Mouse (Mus musculus): ENCODE data around the gene Itgb7. TPM values are rescaled to one million over a fixed set of nuclear protein-coding genes. Genes with fewer than 3 reads are reported as not detected.

Itgb7 gene
- polyA plus RNA-seq, 1 experiment from 2014 or later: 3.5 TPM

DNA sequence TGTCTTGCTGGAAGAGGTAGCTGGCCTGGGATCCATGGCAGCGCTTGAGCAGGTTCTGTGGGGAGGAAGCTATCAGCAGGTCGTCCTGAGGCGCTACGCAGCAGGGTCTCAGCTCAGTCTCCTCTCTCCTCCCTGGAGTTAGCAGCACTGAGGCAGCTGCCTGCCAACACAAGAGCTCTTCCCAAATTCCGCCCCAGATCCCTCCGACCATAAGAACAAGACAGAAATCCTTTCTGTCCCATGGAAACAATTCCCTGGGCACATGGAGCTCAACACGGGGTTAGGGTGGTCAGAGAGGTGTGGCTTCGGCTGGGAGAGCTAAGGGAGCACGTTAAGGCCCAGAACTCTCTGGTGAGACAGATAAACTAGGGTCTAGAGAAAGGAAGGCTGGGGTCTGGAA is 52.6 kb downstream of the Itgb7 start:
- no peaks in the 10 kb centered on the region for H3K36me3 ChIP-seq (ENCODE audit: inconsistent target)
- no peak overlapping the region for H3K27ac ChIP-seq
- H3K79me2 ChIP-seq (ENCODE audit: inconsistent target): no peaks in the 10 kb centered on the region
- H3K4me3 ChIP-seq (ENCODE audit: inconsistent target): no peak overlapping the region
- WGBS (ENCODE audit: missing documents): 93% methylated on average over 9 of the region's 9 CpGs

DNA sequence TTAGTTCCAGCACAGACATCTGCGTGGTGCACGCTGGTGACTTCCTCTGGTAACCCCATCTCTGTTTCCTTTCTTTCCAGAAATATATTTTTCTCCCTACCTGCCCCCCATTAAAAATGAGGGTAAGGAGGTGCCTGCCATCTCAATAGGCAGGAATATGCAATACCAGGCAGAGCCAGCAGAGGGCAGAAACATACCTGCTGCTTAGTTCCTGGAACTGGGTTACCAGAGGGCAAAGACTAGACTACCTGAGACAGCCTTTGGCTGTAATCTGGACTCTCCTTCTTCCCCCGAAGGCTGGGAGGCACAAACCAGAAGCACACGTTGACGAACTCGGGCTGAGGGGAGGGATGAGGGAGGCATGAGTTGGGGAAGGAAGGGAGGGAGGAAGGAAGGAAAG is 53.5 kb downstream of the Itgb7 start:
- H3K4me3 ChIP-seq (ENCODE audit: inconsistent target): no peak overlapping the region
- no peak overlapping the region for H3K27ac ChIP-seq
- 14% methylated on average over 6 of the region's 6 CpGs for WGBS (ENCODE audit: missing documents)
- H3K79me2 ChIP-seq (ENCODE audit: inconsistent target): no peaks in the 10 kb centered on the region
- no peaks in the 10 kb centered on the region for H3K36me3 ChIP-seq (ENCODE audit: inconsistent target)

DNA sequence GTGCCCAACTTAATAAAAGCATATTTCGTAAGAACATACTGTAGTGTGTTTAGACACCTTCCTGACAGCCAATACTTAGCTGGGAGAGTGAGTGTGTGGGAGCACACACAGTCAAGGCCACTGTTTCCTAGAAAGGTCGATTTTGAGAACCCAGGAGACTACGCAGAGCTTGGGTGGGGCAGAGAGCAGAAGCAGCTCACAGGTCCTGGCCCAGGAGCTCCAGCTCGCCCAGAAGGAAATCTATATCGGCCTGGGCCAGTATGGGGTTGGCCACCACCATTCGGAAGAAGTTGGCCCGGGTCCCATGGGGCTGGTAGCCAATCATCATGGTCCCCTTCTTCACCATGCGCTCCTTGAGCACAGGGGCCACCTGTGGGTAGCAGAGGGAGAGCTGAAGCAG is 54.3 kb downstream of the Itgb7 start:
- Histone ChIP-seq H3K4me3 (ENCODE audit: inconsistent target) (no peak overlapping the region), H3K36me3 (ENCODE audit: inconsistent target) (no peaks in the 10 kb centered on the region), H3K79me2 (ENCODE audit: inconsistent target) (no peaks in the 10 kb centered on the region), H3K27ac (no peak overlapping the region)
- WGBS (ENCODE audit: missing documents): 94% methylated on average over 8 of the region's 8 CpGs

DNA sequence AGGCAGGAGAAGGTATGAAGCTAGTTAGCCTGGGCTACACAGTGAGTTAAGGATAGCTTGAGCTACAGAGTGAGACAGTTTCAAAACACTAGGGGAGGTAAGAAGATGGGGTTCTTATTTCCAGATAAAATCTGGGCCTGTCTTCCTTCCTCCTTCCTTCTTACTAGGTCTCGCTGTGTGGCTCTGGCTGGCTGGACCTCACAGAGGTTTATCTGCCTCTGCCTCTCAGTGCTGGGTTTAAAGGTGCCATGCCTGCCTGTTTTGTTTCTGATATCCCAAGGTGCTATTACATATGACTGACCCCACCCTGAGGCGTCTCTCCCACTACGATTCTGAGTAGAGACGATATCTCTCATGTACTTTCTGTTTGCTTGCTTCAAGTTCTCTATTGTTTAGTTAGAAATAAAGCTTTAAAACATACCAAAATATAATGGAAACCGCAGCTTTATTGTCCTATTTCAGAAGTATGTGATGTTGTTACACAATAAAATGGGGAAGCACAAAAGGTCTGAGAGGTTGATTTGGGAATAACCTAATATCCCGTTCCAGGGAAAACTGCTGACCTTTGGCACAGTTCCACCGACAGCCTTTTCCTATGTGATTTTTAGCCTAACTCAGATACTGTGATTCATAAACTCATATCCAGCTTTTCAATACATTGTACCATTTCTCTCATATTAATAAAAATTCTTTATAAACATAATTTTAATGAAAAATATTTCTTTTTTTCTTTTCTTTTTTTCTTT is 55.0 kb downstream of the Itgb7 start:
- WGBS (ENCODE audit: missing documents): 89% methylated on average over 7 of the region's 7 CpGs
- Histone ChIP-seq H3K27ac (no peak overlapping the region), H3K4me3 (ENCODE audit: inconsistent target) (no peak overlapping the region), H3K79me2 (ENCODE audit: inconsistent target) (no peaks in the 10 kb centered on the region), H3K36me3 (ENCODE audit: inconsistent target) (no peaks in the 10 kb centered on the region)

DNA sequence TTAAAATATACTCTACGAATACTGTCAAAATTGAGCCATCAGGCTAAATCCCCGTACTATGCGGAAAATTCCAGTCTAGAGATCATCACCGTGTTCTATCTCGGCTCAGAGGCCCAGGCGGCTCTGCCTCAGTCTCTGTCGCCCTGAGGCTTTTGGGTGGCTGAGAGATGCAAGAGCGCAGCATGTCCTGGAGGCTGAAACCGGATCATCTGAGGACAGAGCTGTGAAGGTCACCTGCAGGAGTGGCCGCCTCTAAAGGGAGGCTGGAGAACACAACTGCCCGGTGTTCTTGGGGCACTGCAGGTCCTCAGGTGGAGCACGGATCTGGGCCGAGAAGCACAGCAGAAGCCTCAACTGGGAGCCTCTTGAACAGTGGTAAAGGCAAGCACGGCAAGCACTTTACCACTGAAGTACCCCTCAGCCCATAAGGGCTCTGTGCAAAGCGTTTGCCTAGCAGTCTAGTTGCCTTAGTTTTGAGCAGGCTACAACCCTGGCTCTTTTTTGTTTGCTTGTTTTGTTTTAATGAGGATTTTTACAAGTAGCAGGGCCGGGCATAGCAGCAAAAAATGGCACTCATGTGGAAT is 55.9 kb downstream of the Itgb7 start:
- WGBS (ENCODE audit: missing documents): 97% methylated on average over 16 of the region's 16 CpGs
- no peaks in the 10 kb centered on the region for H3K36me3 ChIP-seq (ENCODE audit: inconsistent target)
- H3K27ac ChIP-seq: no peak overlapping the region
- H3K79me2 ChIP-seq (ENCODE audit: inconsistent target): no peaks in the 10 kb centered on the region
- no peak overlapping the region for H3K4me3 ChIP-seq (ENCODE audit: inconsistent target)

DNA sequence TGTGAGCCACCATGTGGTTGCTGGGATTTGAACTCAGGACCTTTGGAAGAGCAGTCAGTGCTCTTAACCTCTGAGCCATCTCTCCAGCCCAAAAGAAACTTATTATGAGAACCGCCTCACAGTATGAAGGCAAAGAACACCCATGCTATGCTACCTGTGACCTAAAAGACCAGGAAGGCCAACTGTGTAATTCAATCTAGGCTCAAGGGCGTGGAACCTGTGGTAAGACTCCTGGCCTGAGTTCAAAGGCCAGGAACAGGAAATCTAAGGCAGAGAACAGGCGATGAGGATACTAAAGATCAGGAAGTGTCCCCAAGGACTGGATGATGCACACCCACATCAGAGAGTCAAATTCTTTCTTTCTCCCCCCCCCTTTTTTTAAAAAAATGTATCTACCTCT is 58.2 kb downstream of the Itgb7 start:
- 79% methylated on average over 3 of the region's 3 CpGs for WGBS (ENCODE audit: missing documents)
- no peaks in the 10 kb centered on the region for H3K36me3 ChIP-seq (ENCODE audit: inconsistent target)
- H3K79me2 ChIP-seq (ENCODE audit: inconsistent target): no peaks in the 10 kb centered on the region
- no peak overlapping the region for H3K4me3 ChIP-seq (ENCODE audit: inconsistent target)
- H3K27ac ChIP-seq: no peak overlapping the region

DNA sequence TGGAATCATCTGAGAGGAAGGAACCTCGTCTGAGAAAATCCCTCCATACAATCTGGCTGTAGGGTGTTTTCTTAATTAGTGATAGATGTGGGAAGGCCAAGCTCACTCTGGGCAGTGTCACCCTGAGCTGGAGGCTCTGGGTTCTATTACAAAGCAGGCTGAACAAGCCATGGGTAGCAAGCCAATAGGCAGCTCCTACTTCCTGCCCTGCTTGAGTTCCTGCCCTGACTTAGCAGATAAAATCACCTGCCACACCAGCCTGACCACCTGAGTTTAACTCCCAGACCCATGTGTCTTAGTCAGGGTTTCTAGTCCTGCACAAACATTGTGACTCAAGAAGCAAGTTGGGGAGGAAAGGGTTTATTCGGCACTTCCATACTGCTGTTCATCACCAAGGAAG is 62.7 kb downstream of the Itgb7 start:
- 48% methylated on average over 2 of the region's 2 CpGs for WGBS (ENCODE audit: missing documents)
- H3K79me2 ChIP-seq (ENCODE audit: inconsistent target): no peaks in the 10 kb centered on the region
- no peaks in the 10 kb centered on the region for H3K36me3 ChIP-seq (ENCODE audit: inconsistent target)
- no peak overlapping the region for H3K4me3 ChIP-seq (ENCODE audit: inconsistent target)
- H3K27ac ChIP-seq: no peak overlapping the region

DNA sequence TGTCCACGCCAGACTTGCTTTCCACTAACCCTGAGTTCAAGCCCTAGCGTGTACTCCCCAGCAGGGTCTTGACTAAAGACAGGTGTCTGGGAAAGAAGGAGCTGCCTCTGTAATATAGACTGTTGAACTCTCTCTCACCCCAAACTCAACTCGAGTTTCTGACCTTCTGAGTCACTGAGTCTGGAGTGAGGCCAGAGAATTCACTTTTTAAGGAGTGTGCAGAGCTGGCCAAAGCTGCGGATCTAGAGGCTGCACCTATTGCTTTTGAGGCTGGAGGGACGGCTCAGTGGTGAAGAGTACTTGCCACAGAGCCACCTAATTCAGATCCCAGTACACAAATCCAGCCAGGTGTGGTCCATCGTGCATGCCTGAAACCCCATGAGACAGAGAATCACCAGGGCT is 64.1 kb downstream of the Itgb7 start:
- Histone ChIP-seq H3K27ac (no peak overlapping the region), H3K36me3 (ENCODE audit: inconsistent target) (no peaks in the 10 kb centered on the region), H3K4me3 (ENCODE audit: inconsistent target) (no peak overlapping the region), H3K79me2 (ENCODE audit: inconsistent target) (no peaks in the 10 kb centered on the region)
- WGBS (ENCODE audit: missing documents): 67% methylated on average over 6 of the region's 6 CpGs

Other genes starting within 250 kb of the Itgb7 start
- gene Krt8, start 227.5 kb downstream of the Itgb7 start, polyA plus RNA-seq (2018): not detected in 3 replicates
- gene Krt18, start 203.8 kb downstream of the Itgb7 start, polyA plus RNA-seq (2018): not detected in 3 replicates
- gene Eif4b, start 158.2 kb downstream of the Itgb7 start, polyA plus RNA-seq (2018): 153 to 214 TPM (median 191 TPM) in 3 replicates
- 0.37 to 0.66 TPM in 2 of 3 replicates, not detected in the other for gene Tns2, start 131.5 kb downstream of the Itgb7 start, polyA plus RNA-seq (2018)
- gene Spryd3, start 95.7 kb downstream of the Itgb7 start, polyA plus RNA-seq (2018): 22.0 to 28.2 TPM (median 22.5 TPM) in 3 replicates
- not detected in 3 replicates for gene Igfbp6, start 87.6 kb downstream of the Itgb7 start, polyA plus RNA-seq (2018)
- 0.06 to 0.15 TPM in 2 of 3 replicates, not detected in the other for gene Soat2, start 81.4 kb downstream of the Itgb7 start, polyA plus RNA-seq (2018)
- 18.5 to 29.1 TPM (median 19.8 TPM) in 3 replicates for gene Zfp740, start 28.7 kb downstream of the Itgb7 start, polyA plus RNA-seq (2018)
- gene Csad, start 27.2 kb downstream of the Itgb7 start, polyA plus RNA-seq (2018): 10.6 to 26.7 TPM (median 14.8 TPM) in 3 replicates
- 4.7 to 19.6 TPM (median 7.5 TPM) in 3 replicates for gene Rarg, start 25.6 kb upstream of the Itgb7 start, polyA plus RNA-seq (2018)
- gene Gm9918, start 38.6 kb upstream of the Itgb7 start, polyA plus RNA-seq (2018): not detected in 3 replicates
- gene Mfsd5, start 47.5 kb upstream of the Itgb7 start, polyA plus RNA-seq (2018): 49.9 to 84.0 TPM (median 66.7 TPM) in 3 replicates
- 1.0 to 5.7 TPM (median 3.5 TPM) in 3 replicates for gene Espl1, start 64.3 kb upstream of the Itgb7 start, polyA plus RNA-seq (2018)
- 258 to 355 TPM (median 355 TPM) in 3 replicates for gene Pfdn5, start 94.2 kb upstream of the Itgb7 start, polyA plus RNA-seq (2018)
- gene Myg1, start 99.8 kb upstream of the Itgb7 start, polyA plus RNA-seq (2018): 15.1 to 28.2 TPM (median 21.0 TPM) in 3 replicates
- 10.7 to 28.2 TPM (median 18.0 TPM) in 3 replicates for gene Aaas, start 118.8 kb upstream of the Itgb7 start, polyA plus RNA-seq (2018)
- gene Sp7, start 135.2 kb upstream of the Itgb7 start, polyA plus RNA-seq (2018): not detected in 3 replicates
- gene Sp1, start 174.2 kb upstream of the Itgb7 start, polyA plus RNA-seq (2018): 19.8 to 22.7 TPM (median 22.6 TPM) in 3 replicates
- 0.07 TPM in 1 of 3 replicates, not detected in the others for gene Amhr2, start 213.4 kb upstream of the Itgb7 start, polyA plus RNA-seq (2018)
- gene Prr13, start 227.1 kb upstream of the Itgb7 start, polyA plus RNA-seq (2018): 149 to 380 TPM (median 236 TPM) in 3 replicates
- 469 to 548 TPM (median 534 TPM) in 3 replicates for gene Pcbp2, start 238.6 kb upstream of the Itgb7 start, polyA plus RNA-seq (2018)

Measured in macrophage (primary cell).